Mouse (Mus musculus) hindbrain, embryonic 15.5 days (tissue): Measurements from ENCODE around the gene Dmd. TPM values are rescaled to one million over a fixed set of nuclear protein-coding genes. Genes with fewer than 3 reads are reported as not detected.

Source experiments
- ATAC-seq: fragments of 200-750 bp; cut with Nextera tagmentation; 2 replicates; pipeline ENCODE4 v1.8.0; 2017; ENCODE audit warnings: low read depth, moderate number of reproducible peaks, moderate TSS enrichment; ENCODE audit not compliant: low FRiP score
- H3K27ac ChIP-seq: fragments of 300-500 bp; sonication (generic); replicated peaks from 2 replicates; pipeline ENCODE4 v1.5.1; 2015; ENCODE audit warnings: mild to moderate bottlenecking, inconsistent platforms
- H3K27me3 ChIP-seq: fragments of 300-500 bp; sonication (generic); 2 replicates; pipeline ENCODE4 v1.6.1; 2015; ENCODE audit warnings: control low read depth, inconsistent platforms
- H3K36me3 ChIP-seq: fragments of 300-500 bp; sonication (generic); 2 replicates; pipeline ENCODE4 v1.6.1; 2015; ENCODE audit warnings: control low read depth, inconsistent platforms
- H3K4me1 ChIP-seq: fragments of 300-500 bp; sonication (generic); replicated peaks from 2 replicates; pipeline ENCODE4 v1.6.1; 2015; ENCODE audit warnings: control low read depth, inconsistent platforms
- H3K4me2 ChIP-seq: fragments of 300-500 bp; sonication (generic); 2 replicates; pipeline ENCODE4 v1.6.1; 2015; ENCODE audit warnings: moderate library complexity, mild to moderate bottlenecking, inconsistent platforms
- H3K4me3 ChIP-seq: fragments of 300-500 bp; sonication (generic); 2 replicates; pipeline ENCODE4 v1.5.1; 2015; ENCODE audit warnings: mild to moderate bottlenecking, inconsistent platforms
- H3K9ac ChIP-seq: fragments of 300-500 bp; sonication (generic); 2 replicates; pipeline ENCODE4 v1.6.1; 2015; ENCODE audit warnings: inconsistent platforms
- H3K9me3 ChIP-seq: fragments of 300-500 bp; sonication (generic); 2 replicates; pipeline ENCODE4 v1.6.1; 2016; ENCODE audit warnings: control low read depth, inconsistent platforms
- WGBS: fragments of 180-500 bp; shearing (Covaris S2); methylation state at CpG from one replicate; pipeline ENCODE4 v1.1.7; 2015; 5-methylcytosine and 5-hydroxymethylcytosine counted together
- polyA plus RNA-seq: library from polyadenylated mRNA; unstranded; fragments of >200 nt; fragmentation: Nextera tagmentation; extraction: Ambion mirVana; gene quantifications from 2 replicates; pipeline ENCODE4 v1.2.1, GENCODE M21; 2015

The Dmd gene
- polyA plus RNA-seq, 1 experiment from 2014 or later = 28.8 TPM

GRCm38 (mm10) chrX:84436556-84436955, 1487.9 kb downstream of the Dmd start:
- H3K27me3 ChIP-seq = no peaks in the 10 kb centered on the region
- WGBS = 35% methylated on average over 4 of the region's 4 CpGs
- no peak overlapping the region for H3K9ac ChIP-seq
- no peaks in the 10 kb centered on the region for H3K9me3 ChIP-seq
- no peaks in the 10 kb centered on the region for H3K36me3 ChIP-seq
- no peak overlapping the region for H3K27ac ChIP-seq
- no peak overlapping the region for H3K4me2 ChIP-seq
- no peak overlapping the region for H3K4me3 ChIP-seq
- no peaks in the 10 kb centered on the region for H3K4me1 ChIP-seq
- ATAC-seq = no peak

GRCm38 (mm10) chrX:84442996-84443395, 1494.3 kb downstream of the Dmd start:
- Histone ChIP-seq H3K27ac (no peak overlapping the region), H3K4me2 (no peak overlapping the region), H3K9ac (no peak overlapping the region), H3K9me3 (no peaks in the 10 kb centered on the region), H3K4me3 (no peak overlapping the region), H3K36me3 (no peaks in the 10 kb centered on the region), H3K27me3 (no peaks in the 10 kb centered on the region), H3K4me1 (no peaks in the 10 kb centered on the region)
- 28% methylated on average over 3 of the region's 3 CpGs for WGBS
- no peak for ATAC-seq

GRCm38 (mm10) chrX:84443985-84444384, 1495.3 kb downstream of the Dmd start:
- Histone ChIP-seq H3K27me3 (no peaks in the 10 kb centered on the region), H3K4me2 (no peak overlapping the region), H3K27ac (no peak overlapping the region), H3K9me3 (no peaks in the 10 kb centered on the region), H3K4me1 (no peaks in the 10 kb centered on the region), H3K36me3 (no peaks in the 10 kb centered on the region), H3K9ac (no peak overlapping the region), H3K4me3 (no peak overlapping the region)
- ATAC-seq = no peak
- 32% methylated on average over 3 of the region's 3 CpGs for WGBS

- Histone ChIP-seq H3K9ac (no peak overlapping the region), H3K4me2 (no peak overlapping the region), H3K36me3 (no peaks in the 10 kb centered on the region), H3K9me3 (no peaks in the 10 kb centered on the region), H3K4me3 (no peak overlapping the region), H3K4me1 (no peaks in the 10 kb centered on the region), H3K27me3 (no peaks in the 10 kb centered on the region), H3K27ac (no peak overlapping the region)
- ATAC-seq = no peak
Observed at GRCm38 (mm10) chrX:84444638-84445037, 1496.0 kb downstream of the Dmd start.

- 79% methylated on average over 1 of the region's 1 CpGs for WGBS
- ATAC-seq = no peak
- Histone ChIP-seq H3K9me3 (no peaks in the 10 kb centered on the region), H3K4me2 (no peak overlapping the region), H3K36me3 (no peaks in the 10 kb centered on the region), H3K27ac (no peak overlapping the region), H3K4me1 (no peaks in the 10 kb centered on the region), H3K27me3 (no peaks in the 10 kb centered on the region), H3K9ac (no peak overlapping the region), H3K4me3 (no peak overlapping the region)
Observed at GRCm38 (mm10) chrX:84454473-84454872, 1505.8 kb downstream of the Dmd start.

GRCm38 (mm10) chrX:84514650-84515366, 1566.1 kb downstream of the Dmd start:
- no peak for ATAC-seq
- WGBS = 56% methylated on average over 3 of the region's 3 CpGs
- H3K27ac ChIP-seq = no peak overlapping the region

GRCm38 (mm10) chrX:84551995-84552394, 1603.3 kb downstream of the Dmd start:
- H3K9ac ChIP-seq = no peak overlapping the region
- no peaks in the 10 kb centered on the region for H3K9me3 ChIP-seq
- no peaks in the 10 kb centered on the region for H3K27me3 ChIP-seq
- H3K27ac ChIP-seq = no peak overlapping the region
- no peak overlapping the region for H3K4me2 ChIP-seq
- H3K36me3 ChIP-seq = no peaks in the 10 kb centered on the region
- no peak for ATAC-seq
- WGBS = 81% methylated on average over 1 of the region's 1 CpGs
- no peaks in the 10 kb centered on the region for H3K4me1 ChIP-seq
- H3K4me3 ChIP-seq = no peak overlapping the region

More at GRCm38 (mm10) chrX:84514650-84515366, 1566.1 kb downstream of the Dmd start:
- Histone ChIP-seq H3K36me3 (no peaks in the 10 kb centered on the region), H3K9me3 (no peaks in the 10 kb centered on the region), H3K27me3 (no peaks in the 10 kb centered on the region), H3K9ac (no peak overlapping the region), H3K4me3 (no peak overlapping the region), H3K4me2 (no peak overlapping the region), H3K4me1 (no peaks in the 10 kb centered on the region; the same call in 1 of the 2 replicates)

- H3K9ac ChIP-seq = no peak overlapping the region
- H3K27ac ChIP-seq = no peak overlapping the region
- H3K9me3 ChIP-seq = no peaks in the 10 kb centered on the region
- no peak overlapping the region for H3K4me3 ChIP-seq
- H3K4me1 ChIP-seq = no peaks in the 10 kb centered on the region
- ATAC-seq = no peak
- no peak overlapping the region for H3K4me2 ChIP-seq
- H3K27me3 ChIP-seq = no peaks in the 10 kb centered on the region
- no peaks in the 10 kb centered on the region for H3K36me3 ChIP-seq
- 20% methylated on average over 1 of the region's 1 CpGs for WGBS
Observed at GRCm38 (mm10) chrX:84553441-84553840, 1604.8 kb downstream of the Dmd start.

GRCm38 (mm10) chrX:84598476-84598875, 1649.8 kb downstream of the Dmd start:
- Histone ChIP-seq H3K9ac (no peak overlapping the region), H3K9me3 (no peaks in the 10 kb centered on the region), H3K27me3 (no peaks in the 10 kb centered on the region), H3K4me2 (no peak overlapping the region), H3K27ac (no peak overlapping the region), H3K36me3 (no peaks in the 10 kb centered on the region), H3K4me3 (no peak overlapping the region), H3K4me1 (no peaks in the 10 kb centered on the region)
- ATAC-seq = no peak

GRCm38 (mm10) chrX:84640446-84640845, 1691.8 kb downstream of the Dmd start:
- Histone ChIP-seq H3K36me3 (no peaks in the 10 kb centered on the region), H3K9ac (no peak overlapping the region), H3K4me3 (no peak overlapping the region), H3K27me3 (no peaks in the 10 kb centered on the region), H3K27ac (no peak overlapping the region), H3K4me2 (no peak overlapping the region), H3K9me3 (no peaks in the 10 kb centered on the region), H3K4me1 (no peaks in the 10 kb centered on the region)
- no peak for ATAC-seq

- Histone ChIP-seq H3K27ac (no peak overlapping the region), H3K36me3 (no peaks in the 10 kb centered on the region), H3K9ac (no peak overlapping the region), H3K9me3 (no peaks in the 10 kb centered on the region), H3K27me3 (no peaks in the 10 kb centered on the region), H3K4me1 (no peaks in the 10 kb centered on the region), H3K4me2 (no peak overlapping the region), H3K4me3 (no peak overlapping the region)
- ATAC-seq = no peak
- 27% methylated on average over 4 of the region's 4 CpGs for WGBS
Observed at GRCm38 (mm10) chrX:84747683-84748082, 1799.0 kb downstream of the Dmd start.

GRCm38 (mm10) chrX:84860012-84860647, 1911.5 kb downstream of the Dmd start:
- no peaks in the 10 kb centered on the region for H3K27me3 ChIP-seq
- 35% methylated on average over 3 of the region's 3 CpGs for WGBS
- ATAC-seq = peak; percentile 80
- no peaks in the 10 kb centered on the region for H3K9me3 ChIP-seq
- H3K27ac ChIP-seq = no peak overlapping the region
- H3K4me2 ChIP-seq = no peak overlapping the region
- H3K9ac ChIP-seq = no peak overlapping the region
- no peaks in the 10 kb centered on the region for H3K4me1 ChIP-seq
- no peaks in the 10 kb centered on the region for H3K36me3 ChIP-seq
- no peak overlapping the region for H3K4me3 ChIP-seq

- ATAC-seq = no peak
- H3K27me3 ChIP-seq = no peaks in the 10 kb centered on the region
- no peak overlapping the region for H3K4me2 ChIP-seq
- H3K9ac ChIP-seq = no peak overlapping the region
- no peaks in the 10 kb centered on the region for H3K36me3 ChIP-seq
- H3K4me3 ChIP-seq = no peak overlapping the region
- WGBS = 60% methylated on average over 4 of the region's 4 CpGs
- no peaks in the 10 kb centered on the region for H3K9me3 ChIP-seq
- H3K4me1 ChIP-seq = no peaks in the 10 kb centered on the region
- no peak overlapping the region for H3K27ac ChIP-seq
Observed at GRCm38 (mm10) chrX:84873090-84873489, 1924.4 kb downstream of the Dmd start.
